Mouse (Mus musculus) olfactory bulb, adult 2 months (tissue): ENCODE measurements around the gene Stam.
"Not testable (repeated sequence)": the region's sequence is repeated elsewhere in the genome, so short reads cannot be mapped to it uniquely, and the experiment has no call there.

ENCODE experiments used
- CTCF ChIP-seq: fragments of 200-500 bp; IDR thresholded peaks from 2 replicates; pipeline ENCODE4 v1.5.1; 2012; ENCODE audit warnings: low read depth, mild to moderate bottlenecking, low read length, moderate library complexity; ENCODE audit not compliant: insufficient read depth
- POLR2A ChIP-seq: fragments of 200-500 bp; IDR thresholded peaks from 2 replicates; pipeline ENCODE4 v1.6.1; 2012; ENCODE audit warnings: mild to moderate bottlenecking, low read depth, low read length, moderate library complexity; ENCODE audit not compliant: insufficient read depth

GRCm38 (mm10) chr2:14198325-14198903 is 124.5 kb downstream of the Stam start:
- not testable (repeated sequence) for TF ChIP-seq CTCF, POLR2A
